Comparison of ENCODE assay signal across 23 mouse cellular contexts in the genomic region with DNA sequence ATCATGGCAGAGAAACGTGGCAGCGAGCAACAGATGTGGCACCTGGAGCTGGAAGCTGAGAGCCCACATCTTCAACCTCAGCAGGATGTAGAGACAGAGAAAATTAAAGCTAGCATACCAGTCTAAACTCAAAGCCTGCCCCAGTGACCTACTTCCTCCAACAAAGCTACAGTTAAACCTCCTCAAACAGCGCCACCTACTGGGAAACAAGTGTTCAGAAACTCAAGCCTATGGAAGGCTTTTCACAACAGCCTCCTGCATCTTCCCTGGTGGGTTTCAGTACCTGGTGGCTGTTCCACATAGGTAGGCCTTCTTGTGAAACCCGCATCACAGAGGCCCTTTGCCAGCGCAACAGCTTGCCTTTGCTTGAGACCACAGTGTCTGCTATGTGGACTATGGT. TPM values are rescaled to one million over a fixed set of nuclear protein-coding genes. Genes with fewer than 3 reads are reported as not detected.
DNase-seq lines count a peak whose midpoint lies in the region; ATAC-seq and TF ChIP-seq lines count a peak whose summit lies in the region.
"Had no signal": no experiment of that assay in that cellular context is flagged by ENCODE, and none has a peak within 500 bp of the region (broad histone marks: within the 10 kb centered on the region; RNA-seq: fewer than 3 reads in every experiment).

No protein-coding gene starts in this region.

- peaks cover 2% of the 10 kb centered on the region; the same call in 1 of the 2 replicates for H3K4me1 ChIP-seq in hindbrain, postnatal 0 days (ENCODE audit: insufficient read depth, low read length)
- H3K4me1 ChIP-seq in hindbrain, embryonic 13.5 days (replicated peaks): peaks cover 5% of the 10 kb centered on the region
- H3K4me1 ChIP-seq in liver, postnatal 0 days (ENCODE audit: insufficient read depth): no peaks in the 10 kb centered on the region
- H3K4me1 ChIP-seq in liver, embryonic 12.5 days: no peaks in the 10 kb centered on the region
- H3K4me1 ChIP-seq: liver, embryonic 15.5 days; stomach, embryonic 15.5 days had no signal

- no peak overlapping the region for H3K4me3 ChIP-seq in hindbrain, postnatal 0 days (ENCODE audit: low read length)
- no peak overlapping the region for H3K4me3 ChIP-seq in hindbrain, embryonic 13.5 days
- H3K4me3 ChIP-seq in liver, postnatal 0 days (ENCODE audit: low read depth, low read length): no peak overlapping the region
- H3K4me3 ChIP-seq in liver, embryonic 12.5 days: no peak overlapping the region
- H3K4me3 ChIP-seq: forebrain, embryonic 13.5 days; heart, embryonic 12.5 days; limb, embryonic 13.5 days; liver, embryonic 15.5 days; myocyte; neural tube, embryonic 13.5 days; stomach, embryonic 15.5 days had no signal

- H3K27me3 ChIP-seq in hindbrain, postnatal 0 days (ENCODE audit: insufficient read depth, low read length): no peaks in the 10 kb centered on the region
- H3K27me3 ChIP-seq in hindbrain, embryonic 13.5 days: peaks cover 11% of the 10 kb centered on the region
- peaks cover 8% of the 10 kb centered on the region; the same call in 1 of the 2 replicates for H3K27me3 ChIP-seq in liver, postnatal 0 days (ENCODE audit: insufficient read depth, low read length)
- H3K27me3 ChIP-seq in liver, embryonic 12.5 days (replicated peaks): peaks cover 20% of the 10 kb centered on the region
- H3K27me3 ChIP-seq: forebrain, embryonic 13.5 days had no signal

- 0 out of 2 replicates have a peak, but pooled peaks have one; percentile 8 for TF ChIP-seq CTCF in hindbrain, postnatal 0 days (IDR thresholded peaks at IDR 0.05; ENCODE audit: low read depth)
- peak; percentile 15; the same call in 1 of the 2 replicates for TF ChIP-seq CTCF in liver, postnatal 0 days (IDR thresholded peaks at IDR 0.05; ENCODE audit: low read depth)

- 94% methylated on average over 5 of the region's 5 CpGs for WGBS in hindbrain, postnatal 0 days
- WGBS in hindbrain, embryonic 13.5 days: 90% methylated on average over 5 of the region's 5 CpGs
- 72% methylated on average over 5 of the region's 5 CpGs for WGBS in liver, postnatal 0 days (ENCODE audit: insufficient replicate concordance)
- 71% methylated on average over 5 of the region's 5 CpGs for WGBS in liver, embryonic 12.5 days (ENCODE audit: insufficient replicate concordance)

- no peak overlapping the region for H3K4me2 ChIP-seq in hindbrain, postnatal 0 days (ENCODE audit: low read depth, low read length)
- no peak overlapping the region for H3K4me2 ChIP-seq in hindbrain, embryonic 13.5 days
- no peak overlapping the region for H3K4me2 ChIP-seq in liver, postnatal 0 days (ENCODE audit: low read depth, low read length)
- no peak overlapping the region for H3K4me2 ChIP-seq in liver, embryonic 12.5 days
- H3K4me2 ChIP-seq: forebrain, embryonic 13.5 days; heart, embryonic 12.5 days; limb, embryonic 13.5 days; liver, embryonic 15.5 days; neural tube, embryonic 13.5 days; stomach, embryonic 15.5 days had no signal

- H3K9ac ChIP-seq in hindbrain, postnatal 0 days (replicated peaks; ENCODE audit: low read length): no peak overlapping the region
- H3K9ac ChIP-seq in hindbrain, embryonic 13.5 days: no peak overlapping the region
- no peak overlapping the region for H3K9ac ChIP-seq in liver, postnatal 0 days (replicated peaks)
- H3K9ac ChIP-seq in liver, embryonic 12.5 days: no peak overlapping the region
- H3K9ac ChIP-seq: forebrain, embryonic 13.5 days; heart, embryonic 12.5 days; limb, embryonic 13.5 days; liver, embryonic 15.5 days; neural tube, embryonic 13.5 days; stomach, embryonic 15.5 days had no signal

- no peak overlapping the region for H3K27ac ChIP-seq in hindbrain, postnatal 0 days
- H3K27ac ChIP-seq in hindbrain, embryonic 13.5 days: no peak overlapping the region
- H3K27ac ChIP-seq in liver, postnatal 0 days (ENCODE audit: low read depth): no peak overlapping the region
- H3K27ac ChIP-seq in liver, embryonic 12.5 days: no peak overlapping the region
- H3K27ac ChIP-seq: forebrain, embryonic 13.5 days; limb, embryonic 13.5 days; liver, embryonic 15.5 days; neural tube, embryonic 13.5 days; stomach, embryonic 15.5 days had no signal

- ATAC-seq in hindbrain, postnatal 0 days: no peak
- ATAC-seq in hindbrain, embryonic 13.5 days (ENCODE audit: low FRiP score): no peak
- ATAC-seq in liver, postnatal 0 days: no peak
- ATAC-seq in liver, embryonic 12.5 days: no peak
- ATAC-seq: forebrain, embryonic 13.5 days had no signal

- TF ChIP-seq EP300 in liver, postnatal 0 days (IDR thresholded peaks at IDR 0.05; ENCODE audit: low read depth): no peak

- no peaks in the 10 kb centered on the region for H3K36me3 ChIP-seq in hindbrain, postnatal 0 days (ENCODE audit: insufficient read depth, low read length)
- no peaks in the 10 kb centered on the region for H3K36me3 ChIP-seq in hindbrain, embryonic 13.5 days
- no peaks in the 10 kb centered on the region for H3K36me3 ChIP-seq in liver, postnatal 0 days (replicated peaks; ENCODE audit: insufficient read depth, low read length)
- no peaks in the 10 kb centered on the region for H3K36me3 ChIP-seq in liver, embryonic 12.5 days
- H3K36me3 ChIP-seq: heart, embryonic 12.5 days; limb, embryonic 13.5 days; liver, embryonic 15.5 days; neural tube, embryonic 13.5 days; stomach, embryonic 15.5 days had no signal

- DNase-seq in hindbrain, postnatal 0 days (ENCODE audit: low spot score): no peak
- DNase-seq in liver, postnatal 0 days: no peak
- peak; percentile 25 for DNase-seq in testis, postnatal 10 days (ENCODE audit: low spot score)
- DNase-seq in testis, postnatal 14 days (ENCODE audit: low spot score): no peak
- DNase-seq in right cerebral cortex, adult 18-20 months: no peak
- DNase-seq: adrenal gland, postnatal 10 days; cerebellum, adult 8-10 months; heart, postnatal 14 days; kidney, adult 2 months; kidney, postnatal 10 days; layer of hippocampus, postnatal 36 days; lung, postnatal 4 days; midbrain, embryonic 14.5 days had no signal

- H3K9me3 ChIP-seq in hindbrain, postnatal 0 days (ENCODE audit: low read length): no peaks in the 10 kb centered on the region
- H3K9me3 ChIP-seq in hindbrain, embryonic 13.5 days: no peaks in the 10 kb centered on the region; the same call in 1 of the 2 replicates
- no peaks in the 10 kb centered on the region for H3K9me3 ChIP-seq in liver, postnatal 0 days (ENCODE audit: low read length)
- no peaks in the 10 kb centered on the region for H3K9me3 ChIP-seq in liver, embryonic 12.5 days (replicated peaks)
- H3K9me3 ChIP-seq: forebrain, embryonic 13.5 days; limb, embryonic 13.5 days; liver, embryonic 15.5 days; stomach, embryonic 15.5 days had no signal

RNA-seq across cellular contexts. Expression of a gene that starts 52.9 kb away (rescaled TPM):
- 16.2 and 17.1 TPM in 2 replicates for total RNA-seq in hindbrain, postnatal 0 days (2014; rRNA removed)
- polyA plus RNA-seq in hindbrain, postnatal 0 days (2015; fragmentation: Nextera tagmentation; extraction: Ambion mirVana): 13.2 and 13.5 TPM in 2 replicates
- polyA plus RNA-seq in hindbrain, embryonic 13.5 days (2015; fragmentation: Nextera tagmentation; extraction: Ambion mirVana): 15.5 and 17.3 TPM in 2 replicates
- not detected in 2 replicates for polyA plus RNA-seq in liver, postnatal 0 days (2015; fragmentation: Nextera tagmentation; extraction: Ambion mirVana)
- 0.06 and 0.07 TPM in 2 replicates for polyA plus RNA-seq in liver, embryonic 12.5 days (2016; fragmentation: Nextera tagmentation; extraction: Ambion mirVana)
- total RNA-seq: megakaryocyte-erythroid progenitor cell, adult 5-6 weeks had no signal

Comparison
In these comparisons a context has a peak if more than half of its experiments do, and no peak if none do; other contexts are left out.
1. RNA of a gene that starts 52.9 kb away (polyA plus RNA-seq): 15.5 to 17.3 TPM in hindbrain, embryonic 13.5 days and 13.2 to 13.5 TPM in hindbrain, postnatal 0 days; 0.06 to 0.07 TPM in liver, embryonic 12.5 days and not detected in liver, postnatal 0 days; every median in the first group is over 10 times any median in the second.